Mouse (Mus musculus) ovary, postnatal 14 days (tissue): ENCODE measurements around the gene Cul1.

Experiments used
- DNase-seq: peaks from one replicate; pipeline ENCODE4 v3.0.0; 2022; ENCODE audit warnings: low spot score

Cul1 gene

GRCm38 (mm10) chr6:47472444-47472843, 19.2 kb downstream of the Cul1 start:
- no peak for DNase-seq

DNA sequence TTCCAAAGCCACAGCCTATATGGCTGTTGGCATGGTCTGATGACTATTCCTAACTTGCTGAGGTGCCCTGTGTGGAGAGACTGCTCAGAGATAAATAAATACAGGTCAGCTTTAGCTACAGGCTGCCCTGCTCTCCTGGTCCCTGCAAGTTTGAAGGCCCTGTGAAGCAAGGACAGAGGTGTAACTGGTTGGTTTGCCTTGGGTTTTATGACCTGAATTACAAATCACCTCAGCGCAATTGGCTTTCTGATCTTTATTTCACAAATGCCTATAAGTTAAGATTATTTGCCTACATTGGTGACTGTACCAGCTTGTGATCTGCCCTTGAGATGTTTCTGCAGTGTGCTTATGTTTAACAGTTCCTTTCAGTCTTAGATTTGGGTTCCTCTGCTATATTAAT, 28.8 kb downstream of the Cul1 start:
- no peak for DNase-seq

DNA sequence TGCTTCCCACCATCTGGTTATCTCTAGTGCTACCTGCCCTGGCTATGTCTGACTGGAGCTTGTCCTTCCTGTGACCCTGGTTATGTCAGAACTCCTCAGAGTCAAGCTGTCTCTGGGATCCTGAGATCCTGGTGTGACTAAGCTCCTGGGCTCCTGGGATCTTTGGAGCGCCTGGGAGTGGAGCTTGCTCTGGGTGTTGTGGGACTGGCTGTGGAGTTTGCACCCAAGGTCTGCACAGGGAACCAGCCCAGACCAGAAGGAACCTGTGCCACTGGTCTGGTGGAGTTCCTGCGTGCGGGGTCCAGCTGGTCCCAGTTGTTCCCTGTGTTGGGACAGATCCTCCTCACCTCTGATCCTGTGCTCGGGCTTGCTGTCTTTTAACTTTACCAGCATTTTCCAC, 41.4 kb downstream of the Cul1 start:
- no peak for DNase-seq

- DNase-seq, result no peak
These were observed 66.8 kb downstream of the Cul1 start for GRCm38 (mm10) chr6:47520030-47520429.

DNA sequence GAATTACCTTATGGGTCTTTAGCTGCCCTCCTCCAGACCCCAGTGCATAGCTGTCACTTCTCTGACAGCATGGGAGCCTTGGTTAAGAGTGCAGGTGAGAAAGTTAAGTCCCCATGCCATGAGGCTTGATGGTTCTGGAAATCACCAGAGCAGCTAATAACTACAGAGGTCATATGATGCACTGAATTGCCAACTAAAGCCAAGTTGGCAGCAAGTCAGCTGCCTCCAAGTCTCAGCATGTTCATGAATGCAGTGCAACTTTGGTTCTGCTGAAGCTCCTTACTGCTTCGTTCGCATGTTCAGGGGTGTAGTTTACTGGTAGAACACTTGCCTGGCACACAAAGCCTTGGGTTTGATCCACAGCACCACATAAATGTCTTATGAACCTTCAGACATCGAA, 69.2 kb downstream of the Cul1 start:
- DNase-seq, result no peak

GRCm38 (mm10) chr6:47525041-47525440, 71.8 kb downstream of the Cul1 start:
- no peak for DNase-seq

DNA sequence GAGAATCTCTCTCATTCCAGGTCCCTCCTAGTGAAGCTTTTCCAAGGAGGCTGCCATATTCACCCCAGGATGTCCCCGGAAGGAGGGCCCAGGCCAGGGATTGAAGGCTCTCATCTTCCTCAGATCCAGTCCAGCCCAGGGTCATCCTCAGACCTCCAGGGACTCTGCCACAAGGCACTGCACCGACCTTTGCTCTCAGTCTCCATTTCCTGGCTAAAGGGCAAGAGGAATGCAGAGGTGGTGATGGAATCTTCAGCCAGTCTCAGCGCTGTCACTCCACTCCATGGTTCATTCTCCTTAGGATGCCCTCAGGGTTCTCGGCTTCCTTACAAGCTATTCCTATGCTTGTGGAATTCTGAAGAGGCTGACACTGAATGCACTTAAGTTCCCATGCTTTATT, 73.2 kb downstream of the Cul1 start:
- DNase-seq, result no peak

DNA sequence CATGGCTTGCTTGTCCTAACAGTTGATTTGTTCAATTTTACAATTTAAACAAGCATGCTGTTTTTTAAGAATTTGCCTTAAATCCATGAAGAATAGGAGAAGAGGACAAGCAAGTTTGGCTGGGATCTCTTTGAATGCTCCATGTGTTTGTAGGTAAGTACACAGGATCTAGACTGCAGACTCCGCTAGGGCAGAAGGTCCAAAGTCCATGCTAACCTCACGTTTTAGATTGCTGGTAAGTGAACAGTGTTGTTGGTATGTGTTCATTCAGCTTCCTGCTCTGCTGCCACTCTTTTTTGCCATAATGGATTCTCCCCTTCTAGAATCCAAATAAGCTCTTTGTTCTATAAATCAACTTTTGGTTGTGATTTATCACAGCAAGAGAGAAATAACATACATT, 73.9 kb downstream of the Cul1 start:
- DNase-seq, result no peak

DNA sequence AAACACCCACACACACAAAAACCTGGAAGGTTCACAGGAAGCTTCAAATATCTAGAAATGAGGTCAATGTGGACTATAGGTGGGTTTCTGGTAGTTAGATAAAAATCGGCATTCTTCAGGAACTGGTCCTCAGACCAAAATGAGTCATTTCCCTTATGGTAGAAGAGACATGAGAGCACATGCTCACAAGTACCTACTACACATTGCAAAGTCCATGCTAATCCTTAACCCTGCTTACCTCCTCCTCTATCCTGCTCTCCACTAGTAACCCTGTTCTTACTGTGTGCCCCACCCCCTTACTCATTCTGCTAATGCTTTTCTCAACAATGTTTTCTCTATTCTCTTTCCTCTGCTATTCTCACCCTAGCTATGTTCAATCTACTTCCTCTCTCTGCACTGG, 74.5 kb downstream of the Cul1 start:
- DNase-seq, result no peak

- no peak for DNase-seq
These were observed 79.3 kb downstream of the Cul1 start for GRCm38 (mm10) chr6:47532547-47532946.

GRCm38 (mm10) chr6:47535333-47535732, 82.1 kb downstream of the Cul1 start:
- no peak for DNase-seq

- no peak for DNase-seq
These were observed 99.1 kb downstream of the Cul1 start for GRCm38 (mm10) chr6:47552280-47552679.

- DNase-seq, result no peak
These were observed 106.1 kb downstream of the Cul1 start for GRCm38 (mm10) chr6:47559287-47559686.

- no peak for DNase-seq
These were observed 107.2 kb downstream of the Cul1 start for GRCm38 (mm10) chr6:47560407-47560806.

GRCm38 (mm10) chr6:47560846-47561245, 107.6 kb downstream of the Cul1 start:
- DNase-seq, result no peak

- no peak for DNase-seq
These were observed 108.2 kb downstream of the Cul1 start for GRCm38 (mm10) chr6:47561426-47561825.

GRCm38 (mm10) chr6:47565326-47566035, 112.3 kb downstream of the Cul1 start:
- no peak for DNase-seq

- DNase-seq, result no peak
These were observed 119.7 kb downstream of the Cul1 start for GRCm38 (mm10) chr6:47572887-47573286.
